Mouse (Mus musculus): Measurements from ENCODE around the gene Pum3.

DNA sequence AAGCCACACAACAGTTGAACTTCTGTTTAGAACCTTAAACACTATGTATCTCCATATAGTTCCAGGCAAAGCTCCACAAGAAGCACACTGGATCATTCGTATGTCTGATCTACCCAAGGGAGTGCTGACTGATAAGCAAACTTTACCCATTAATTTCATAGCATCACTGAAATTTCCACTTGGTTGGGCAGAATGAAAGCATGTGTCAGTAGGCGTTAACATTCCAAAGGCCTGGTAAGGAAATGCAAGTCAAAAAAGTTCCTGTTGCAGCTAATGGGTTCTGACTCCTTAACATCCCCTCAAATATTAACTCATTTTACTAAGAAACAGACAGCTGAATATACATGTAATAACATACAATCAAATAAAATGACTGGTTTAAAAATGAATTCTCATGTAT is 37.2 kb downstream of the Pum3 start:
- TF ChIP-seq POLR2A (IDR thresholded peaks at IDR 0.05; ENCODE audit: borderline replicate concordance, extremely low read depth, insufficient read depth, insufficient read length, poor library complexity, severe bottlenecking) (no peak), CTCF (IDR thresholded peaks at IDR 0.05; ENCODE audit: borderline replicate concordance, extremely low read depth, insufficient read depth, insufficient read length) (no peak)

Data from brain, embryonic 14.5 days (tissue).